ENCODE assay signal across 9 mouse cellular contexts in genomic region chr1:82285461-82286189, GRCm38 (mm10). TPM values are rescaled to one million over a fixed set of nuclear protein-coding genes. Genes with fewer than 3 reads are reported as not detected.
DNase-seq lines count a peak whose midpoint lies in the region; ATAC-seq and TF ChIP-seq lines count a peak whose summit lies in the region.
"Had no signal": no experiment of that assay in that cellular context is flagged by ENCODE, and none has a peak within 500 bp of the region (broad histone marks: within the 10 kb centered on the region; RNA-seq: fewer than 3 reads in every experiment).

No protein-coding gene starts in this region.

- DNase-seq in heart, postnatal 36 days, result no peak
- DNase-seq in embryonic facial prominence, embryonic 11.5 days (ENCODE audit: low spot score), result no peak
- DNase-seq in midbrain, postnatal 0 days (ENCODE audit: low spot score), result no peak
- DNase-seq in thymus, postnatal 0 days (ENCODE audit: low spot score), result no peak
- DNase-seq in cerebellum, adult 18-20 months, result no peak
- DNase-seq in left cerebral cortex, postnatal 14 days (ENCODE audit: low spot score in 2 of 2), result no peak

- peak overlapping the region; percentile 81 for H3K4me3 ChIP-seq in heart, embryonic 15.5 days
- peak overlapping the region; percentile 37 for H3K4me3 ChIP-seq in embryonic facial prominence, embryonic 11.5 days (ENCODE audit: low read depth, low read length)
- H3K4me3 ChIP-seq in hindbrain, embryonic 16.5 days (ENCODE audit: low read length), result peak overlapping the region; percentile 50
- peak overlapping the region; percentile 47 for H3K4me3 ChIP-seq in midbrain, postnatal 0 days (ENCODE audit: low read depth, low read length)

- H3K36me3 ChIP-seq in heart, embryonic 15.5 days, result peaks cover 5% of the 10 kb centered on the region; the same call in 1 of the 2 replicates
- H3K36me3 ChIP-seq in embryonic facial prominence, embryonic 11.5 days (replicated peaks; ENCODE audit: control insufficient read depth, insufficient read depth, low read depth, low read length), result peaks cover 4% of the 10 kb centered on the region
- peaks cover 7% of the 10 kb centered on the region; the same call in 1 of the 2 replicates for H3K36me3 ChIP-seq in hindbrain, embryonic 16.5 days (ENCODE audit: control insufficient read depth, insufficient read depth, low read length)
- no peaks in the 10 kb centered on the region for H3K36me3 ChIP-seq in midbrain, postnatal 0 days (ENCODE audit: insufficient read depth, low read length)

- TF ChIP-seq CTCF in midbrain, postnatal 0 days (IDR thresholded peaks at IDR 0.05), result no peak

- 0 out of 2 replicates have a peak, but pooled peaks cover 4% of the 10 kb centered on the region for H3K27me3 ChIP-seq in heart, embryonic 15.5 days
- H3K27me3 ChIP-seq in embryonic facial prominence, embryonic 11.5 days (ENCODE audit: control insufficient read depth, insufficient read depth, low read length), result no peaks in the 10 kb centered on the region
- H3K27me3 ChIP-seq in hindbrain, embryonic 16.5 days (replicated peaks; ENCODE audit: control insufficient read depth, insufficient read depth, low read length), result no peaks in the 10 kb centered on the region
- H3K27me3 ChIP-seq in midbrain, postnatal 0 days (ENCODE audit: insufficient read depth, low read length), result no peaks in the 10 kb centered on the region
- H3K27me3 ChIP-seq: Patski had no signal

- H3K9ac ChIP-seq in heart, embryonic 15.5 days, result peak overlapping the region; percentile 70
- peak overlapping the region; percentile 58 for H3K9ac ChIP-seq in embryonic facial prominence, embryonic 11.5 days (replicated peaks; ENCODE audit: low read length)
- peak overlapping the region; percentile 65 for H3K9ac ChIP-seq in hindbrain, embryonic 16.5 days (ENCODE audit: low read depth, low read length)
- peak overlapping the region; percentile 50; the same call in 1 of the 2 replicates for H3K9ac ChIP-seq in midbrain, postnatal 0 days (replicated peaks; ENCODE audit: low read length, poor library complexity, severe bottlenecking)

- no peak for ATAC-seq in heart, embryonic 15.5 days (replicated peaks; ENCODE audit: insufficient number of reproducible peaks, insufficient read depth, low FRiP score, low read depth)
- ATAC-seq in embryonic facial prominence, embryonic 11.5 days (replicated peaks; ENCODE audit: insufficient number of reproducible peaks, low FRiP score, low TSS enrichment, low read depth), result no peak
- ATAC-seq in hindbrain, embryonic 16.5 days, result no peak
- ATAC-seq in midbrain, postnatal 0 days (ENCODE audit: low FRiP score), result no peak
- ATAC-seq: Patski had no signal

- 19% methylated on average over 5 of the region's 5 CpGs for WGBS in heart, embryonic 15.5 days
- WGBS in embryonic facial prominence, embryonic 11.5 days, result 30% methylated on average over 5 of the region's 5 CpGs
- 13% methylated on average over 5 of the region's 5 CpGs for WGBS in hindbrain, embryonic 16.5 days
- WGBS in midbrain, postnatal 0 days, result 13% methylated on average over 5 of the region's 5 CpGs

- H3K4me2 ChIP-seq in heart, embryonic 15.5 days, result peak overlapping the region; percentile 85
- peak overlapping the region; percentile 65 for H3K4me2 ChIP-seq in embryonic facial prominence, embryonic 11.5 days (ENCODE audit: low read depth, low read length)
- H3K4me2 ChIP-seq in hindbrain, embryonic 16.5 days (ENCODE audit: low read length), result peak overlapping the region; percentile 83
- H3K4me2 ChIP-seq in midbrain, postnatal 0 days (ENCODE audit: low read depth, low read length, poor library complexity, severe bottlenecking), result peak overlapping the region; percentile 73

- intact Hi-C loops in heart, postnatal 36 days (cut with DNase I), result loop anchor here (2.0 to 5.0 kb wide), 3 partner anchors 43 to 528 kb away; no protein-coding TSS in a partner anchor
- intact Hi-C loops in left cerebral cortex, postnatal 14 days (cut with DNase I), result loop anchor here (10.0 kb wide), 1 partner anchor 691 kb away; no protein-coding TSS in a partner anchor

- H3K27ac ChIP-seq in heart, embryonic 15.5 days, result peak overlapping the region; percentile 97
- no peak overlapping the region for H3K27ac ChIP-seq in embryonic facial prominence, embryonic 11.5 days (replicated peaks; ENCODE audit: low read depth, low read length)
- H3K27ac ChIP-seq in hindbrain, embryonic 16.5 days (ENCODE audit: low read depth, low read length), result peak overlapping the region; percentile 49
- H3K27ac ChIP-seq in midbrain, postnatal 0 days (ENCODE audit: low read depth, low read length), result no peak overlapping the region

- H3K9me3 ChIP-seq in heart, embryonic 15.5 days (replicated peaks), result no peaks in the 10 kb centered on the region
- H3K9me3 ChIP-seq in embryonic facial prominence, embryonic 11.5 days (replicated peaks; ENCODE audit: control insufficient read depth, low read length), result no peaks in the 10 kb centered on the region
- H3K9me3 ChIP-seq in hindbrain, embryonic 16.5 days (ENCODE audit: control insufficient read depth, low read length), result no peaks in the 10 kb centered on the region
- H3K9me3 ChIP-seq in midbrain, postnatal 0 days (ENCODE audit: low read length), result no peaks in the 10 kb centered on the region

- H3K4me1 ChIP-seq in heart, embryonic 15.5 days (replicated peaks), result peaks cover 45% of the 10 kb centered on the region
- H3K4me1 ChIP-seq in embryonic facial prominence, embryonic 11.5 days (ENCODE audit: control insufficient read depth, insufficient read depth, low read length), result no peaks in the 10 kb centered on the region; the same call in 1 of the 2 replicates
- peaks cover 51% of the 10 kb centered on the region for H3K4me1 ChIP-seq in hindbrain, embryonic 16.5 days (ENCODE audit: control insufficient read depth, insufficient read depth, low read depth, low read length)
- H3K4me1 ChIP-seq in midbrain, postnatal 0 days (ENCODE audit: insufficient read depth, low read length), result peaks cover 18% of the 10 kb centered on the region; the same call in 1 of the 2 replicates

RNA-seq across cellular contexts. Expression of gene Irs1, which starts 5.6 kb away (rescaled TPM):
- 9.1 and 9.3 TPM in 2 replicates for polyA plus RNA-seq in heart, embryonic 15.5 days (2015; fragmentation: Nextera tagmentation; extraction: Ambion mirVana)
- 10 to 100 TPM; 36.6 to 41.5 TPM for total RNA-seq in heart, postnatal 36 days (2021)
- polyA plus RNA-seq in embryonic facial prominence, embryonic 11.5 days (2014; fragmentation: Nextera tagmentation; extraction: Ambion mirVana), result 7.9 and 8.3 TPM in 2 replicates
- 7.2 and 9.6 TPM in 2 replicates for polyA plus RNA-seq in hindbrain, embryonic 16.5 days (2015; fragmentation: Nextera tagmentation; extraction: Ambion mirVana)
- total RNA-seq in midbrain, postnatal 0 days (2014; rRNA removed), result 56.9 and 61.2 TPM in 2 replicates
- polyA plus RNA-seq in midbrain, postnatal 0 days (2015; fragmentation: Nextera tagmentation; extraction: Ambion mirVana), result 4.7 and 5.0 TPM in 2 replicates
- 0.53 and 0.72 TPM in 2 replicates for polyA plus RNA-seq in thymus, postnatal 0 days (2015; fragmentation: Nextera tagmentation; extraction: Ambion mirVana)
- 10 to 100 TPM; 19.9 to 20.3 TPM for total RNA-seq in left cerebral cortex, postnatal 14 days (2021)

RNA-seq across cellular contexts. Expression of gene Rhbdd1, which starts 30.6 kb away (rescaled TPM):
- 7.6 and 9.7 TPM in 2 replicates for polyA plus RNA-seq in heart, embryonic 15.5 days (2015; fragmentation: Nextera tagmentation; extraction: Ambion mirVana)
- 10 to 100 TPM in 1 of 2 experiments, 1 to 10 TPM in 1; 9.5 to 12.1 TPM for total RNA-seq in heart, postnatal 36 days (2021)
- polyA plus RNA-seq in embryonic facial prominence, embryonic 11.5 days (2014; fragmentation: Nextera tagmentation; extraction: Ambion mirVana), result 6.7 and 6.9 TPM in 2 replicates
- polyA plus RNA-seq in hindbrain, embryonic 16.5 days (2015; fragmentation: Nextera tagmentation; extraction: Ambion mirVana), result 3.8 and 4.5 TPM in 2 replicates
- total RNA-seq in midbrain, postnatal 0 days (2014; rRNA removed), result 3.6 and 6.9 TPM in 2 replicates
- polyA plus RNA-seq in midbrain, postnatal 0 days (2015; fragmentation: Nextera tagmentation; extraction: Ambion mirVana), result 2.3 and 2.8 TPM in 2 replicates
- polyA plus RNA-seq in thymus, postnatal 0 days (2015; fragmentation: Nextera tagmentation; extraction: Ambion mirVana), result 7.2 and 7.6 TPM in 2 replicates
- total RNA-seq in left cerebral cortex, postnatal 14 days (2021), result 1 to 10 TPM; 5.4 to 5.6 TPM

RNA-seq across cellular contexts. Expression of gene Gm9747, which starts 52.7 kb away (rescaled TPM):
- polyA plus RNA-seq in heart, embryonic 15.5 days (2015; fragmentation: Nextera tagmentation; extraction: Ambion mirVana), result 27.1 and 29.3 TPM in 2 replicates
- total RNA-seq in heart, postnatal 36 days (2021), result not detected
- 31.9 and 35.9 TPM in 2 replicates for polyA plus RNA-seq in embryonic facial prominence, embryonic 11.5 days (2014; fragmentation: Nextera tagmentation; extraction: Ambion mirVana)
- polyA plus RNA-seq in hindbrain, embryonic 16.5 days (2015; fragmentation: Nextera tagmentation; extraction: Ambion mirVana), result 27.2 and 33.1 TPM in 2 replicates
- total RNA-seq in midbrain, postnatal 0 days (2014; rRNA removed), result not detected in 2 replicates
- polyA plus RNA-seq in midbrain, postnatal 0 days (2015; fragmentation: Nextera tagmentation; extraction: Ambion mirVana), result 16.3 and 16.8 TPM in 2 replicates
- 1.5 TPM in 2 replicates for polyA plus RNA-seq in thymus, postnatal 0 days (2015; fragmentation: Nextera tagmentation; extraction: Ambion mirVana)
- total RNA-seq in left cerebral cortex, postnatal 14 days (2021), result not detected

Comparison
In these comparisons a context has a peak if more than half of its experiments do, and no peak if none do; other contexts are left out.
1. H3K27ac ChIP-seq: peak in heart, embryonic 15.5 days (single experiment) and hindbrain, embryonic 16.5 days (single experiment); none in embryonic facial prominence, embryonic 11.5 days (single experiment) and midbrain, postnatal 0 days (single experiment).
2. Peak in every context shown above with its lines, with median percentiles within 50 percentile points of each other: H3K4me2 ChIP-seq, H3K4me3 ChIP-seq and H3K9ac ChIP-seq.